Mouse (Mus musculus): ENCODE data around the gene Olfr1402.

GRCm38 (mm10) chr3:97394289-97394688, 27.5 kb downstream of the Olfr1402 start:
- TF ChIP-seq GATA1 (IDR thresholded peaks at IDR 0.05; ENCODE audit: borderline replicate concordance, low read length) (no peak), FLI1 (IDR thresholded peaks at IDR 0.05; ENCODE audit: low read length) (no peak)

Data from megakaryocyte, embryonic 14.5 days (primary cell).